ENCODE assay signal across 8 mouse cellular contexts in the genomic region with DNA sequence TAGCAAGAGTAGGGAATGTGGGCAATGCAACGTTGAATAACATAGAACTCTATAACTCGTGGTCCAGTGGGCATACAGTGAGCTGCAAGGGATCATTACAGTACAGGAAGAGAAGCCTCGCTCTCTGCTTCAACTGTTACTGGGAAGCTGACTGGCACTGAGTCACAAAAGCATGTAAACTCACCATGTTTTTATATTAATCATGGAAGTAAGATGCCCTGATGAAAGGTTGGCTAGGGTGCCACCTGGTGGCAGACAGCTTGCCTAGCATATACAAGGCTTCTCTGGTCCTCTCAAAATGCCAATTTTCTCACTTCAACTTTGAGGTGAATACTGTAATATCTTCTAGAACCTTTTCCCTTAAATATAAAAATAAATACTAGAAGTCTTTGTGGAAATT. TPM values are rescaled to one million over a fixed set of nuclear protein-coding genes. Genes with fewer than 3 reads are reported as not detected.
A peak's percentile ranks its signal among the peaks of the same experiment; 100 is the strongest.
DNase-seq lines count a peak whose midpoint lies in the region; ATAC-seq lines count a peak whose summit lies in the region.

No protein-coding gene starts in this region.

- H3K36me3 ChIP-seq in limb, embryonic 11.5 days (ENCODE audit: control insufficient read depth, insufficient read depth, low read length): peaks cover 5% of the 10 kb centered on the region

- peak; percentile 39 for ATAC-seq in granulocyte monocyte progenitor cell, adult 5-6 weeks (replicated peaks; ENCODE audit: poor library complexity, severe bottlenecking)
- no peak for ATAC-seq in limb, embryonic 11.5 days (ENCODE audit: insufficient number of reproducible peaks, low FRiP score, low TSS enrichment, low read depth)

- H3K27ac ChIP-seq in limb, embryonic 11.5 days (replicated peaks; ENCODE audit: low read depth, low read length): no peak overlapping the region

- H3K4me1 ChIP-seq in limb, embryonic 11.5 days (ENCODE audit: control insufficient read depth, insufficient read depth, low read length): no peaks in the 10 kb centered on the region

- H3K4me3 ChIP-seq in limb, embryonic 11.5 days (ENCODE audit: low read depth, low read length): no peak overlapping the region

- WGBS in limb, embryonic 11.5 days: 76% methylated on average over 3 of the region's 3 CpGs

- peak; percentile 45 to 68 for DNase-seq in left cerebral cortex, postnatal 14 days (ENCODE audit: low spot score in 2 of 2)
- no peak for DNase-seq in left cerebral cortex, postnatal 36 days (ENCODE audit: low spot score in 2 of 2)
- peak; percentile 94 for DNase-seq in NIH3T3 (ENCODE audit: low read depth)
- peak; percentile 63 to 80 for DNase-seq in cerebellum, postnatal 25 days
- DNase-seq in limb, embryonic 11.5 days (ENCODE audit: low spot score): peak; percentile 71
- peak; percentile 87 for DNase-seq in naive thymus-derived CD4-positive, alpha-beta T cell, adult 2 months (ENCODE audit: low read depth)
- peak; percentile 65 for DNase-seq in thymus, postnatal 14 days

- intact Hi-C loops in left cerebral cortex, postnatal 14 days (cut with DNase I): loop anchor here (5.0 kb wide), 1 partner anchor 204 kb away; no protein-coding TSS in a partner anchor
- intact Hi-C loops in left cerebral cortex, postnatal 36 days (cut with DNase I): loop anchor here (2.0 to 5.0 kb wide), 2 partner anchors 57 to 124 kb away; no protein-coding TSS in a partner anchor

- no peaks in the 10 kb centered on the region for H3K27me3 ChIP-seq in limb, embryonic 11.5 days (ENCODE audit: control insufficient read depth, insufficient read depth, low read length)

- H3K9ac ChIP-seq in limb, embryonic 11.5 days (ENCODE audit: low read length): no peak overlapping the region

- no peak overlapping the region for H3K4me2 ChIP-seq in limb, embryonic 11.5 days (ENCODE audit: low read depth, severe bottlenecking)

- H3K9me3 ChIP-seq in limb, embryonic 11.5 days (ENCODE audit: control insufficient read depth, low read length): no peaks in the 10 kb centered on the region

RNA-seq across cellular contexts. Expression of a gene that starts 6.4 kb away (rescaled TPM):
- total RNA-seq in left cerebral cortex, postnatal 14 days (2021): 10 to 100 TPM; 10.5 to 15.0 TPM
- total RNA-seq in left cerebral cortex, postnatal 36 days (2021): 10 to 100 TPM; 16.9 to 17.8 TPM
- 19.1 and 20.5 TPM in 2 replicates for total RNA-seq in granulocyte monocyte progenitor cell, adult 5-6 weeks (2014; fragmentation: Nextera tagmentation)
- total RNA-seq in granulocyte monocyte progenitor cell, adult 5-6 weeks (2017): 37.4 and 37.8 TPM in 2 replicates
- 33.1 and 34.0 TPM in 2 replicates for polyA plus RNA-seq in limb, embryonic 11.5 days (2014; fragmentation: Nextera tagmentation; extraction: Ambion mirVana)

RNA-seq across cellular contexts. Expression of a gene that starts 31.0 kb away (rescaled TPM):
- 1 to 10 TPM; 4.6 to 6.0 TPM for total RNA-seq in left cerebral cortex, postnatal 14 days (2021)
- 10 to 100 TPM; 10.5 to 12.3 TPM for total RNA-seq in left cerebral cortex, postnatal 36 days (2021)
- 0.97 and 1.8 TPM in 2 replicates for total RNA-seq in granulocyte monocyte progenitor cell, adult 5-6 weeks (2014; fragmentation: Nextera tagmentation)
- total RNA-seq in granulocyte monocyte progenitor cell, adult 5-6 weeks (2017): 0.73 and 2.1 TPM in 2 replicates
- polyA plus RNA-seq in limb, embryonic 11.5 days (2014; fragmentation: Nextera tagmentation; extraction: Ambion mirVana): 39.9 and 41.0 TPM in 2 replicates

Comparison
In these comparisons a context has a peak if more than half of its experiments do, and no peak if none do; other contexts are left out.
1. DNase-seq: peak in left cerebral cortex, postnatal 14 days (2 of 2), NIH3T3 (single experiment), cerebellum, postnatal 25 days (2 of 2), limb, embryonic 11.5 days (single experiment), naive thymus-derived CD4-positive, alpha-beta T cell, adult 2 months (single experiment) and thymus, postnatal 14 days (single experiment); none in left cerebral cortex, postnatal 36 days (0 of 2).